Mouse (Mus musculus) liver, embryonic 14.5 days (tissue): ENCODE measurements around the gene Zfp950.

Source experiments
- CTCF ChIP-seq: IDR thresholded peaks from 2 replicates; pipeline ENCODE4 v1.5.1; 2016; ENCODE audit warnings: antibody characterized with exemption, low read depth, control low read depth
- EP300 ChIP-seq: IDR thresholded peaks from 2 replicates; pipeline ENCODE4 v1.6.1; 2016; ENCODE audit warnings: antibody characterized with exemption, low read depth

DNA sequence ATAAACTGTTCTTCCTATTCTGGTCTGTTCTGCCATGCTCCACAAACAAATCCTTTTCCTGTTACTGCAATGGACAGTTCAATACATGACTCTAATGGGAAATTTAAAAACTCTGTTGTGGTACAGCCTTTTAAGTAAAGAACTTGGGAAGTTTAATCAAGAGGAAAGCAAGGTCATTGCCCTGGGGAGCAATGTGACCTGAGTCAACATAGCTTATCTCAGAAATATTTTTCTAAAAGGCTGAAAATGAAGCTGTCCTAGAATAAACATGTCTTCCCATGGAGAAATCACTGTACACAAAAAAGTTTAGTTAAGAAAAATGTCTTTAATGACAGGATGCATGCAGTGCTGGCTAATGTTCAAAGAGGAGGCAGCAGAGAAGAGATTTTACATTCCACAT, 2.0 kb downstream of the Zfp950 start:
- TF ChIP-seq CTCF (no peak), EP300 (no peak)
